Mouse (Mus musculus) kidney, adult 2 months (tissue): ENCODE measurements at regions not wholly inside any gene's neighbourhood (a gene's known extent, or its start where the extent isn't known, plus 50 kb on each side); places are given as distances from the start of the nearest gene placed in this dataset.
A peak's percentile ranks its signal among the peaks of the same experiment; 100 is the strongest.

Source experiments
- DNase-seq: peaks from one replicate; pipeline ENCODE4 v3.0.0; 2021
- H3K27ac ChIP-seq: fragments of 200-500 bp; 2 replicates; pipeline ENCODE4 v1.5.1; 2012; ENCODE audit warnings: low read depth, low read length, control low read depth, inconsistent platforms; ENCODE audit not compliant: insufficient read depth
- H3K27me3 ChIP-seq: fragments of 200-500 bp; replicated peaks from 2 replicates; pipeline ENCODE4 v1.6.1; 2012; ENCODE audit warnings: mild to moderate bottlenecking, moderate library complexity, low read length, inconsistent platforms; ENCODE audit not compliant: control insufficient read depth, insufficient read depth
- H3K36me3 ChIP-seq: fragments of 200-500 bp; 2 replicates; pipeline ENCODE4 v1.6.1; 2012; ENCODE audit warnings: mild to moderate bottlenecking, moderate library complexity, low read length, inconsistent platforms; ENCODE audit not compliant: control insufficient read depth, insufficient read depth
- H3K4me1 ChIP-seq: fragments of 200-500 bp; 2 replicates; pipeline ENCODE4 v1.6.1; 2011; ENCODE audit warnings: low read length; ENCODE audit not compliant: control insufficient read depth, insufficient read depth
- H3K4me3 ChIP-seq: fragments of 200-500 bp; 2 replicates; pipeline ENCODE4 v1.5.1; 2011; ENCODE audit warnings: mild to moderate bottlenecking, low read depth, low read length, control low read depth; ENCODE audit not compliant: insufficient read depth
- CTCF ChIP-seq: fragments of 200-500 bp; conservative IDR thresholded peaks from 2 replicates; pipeline ENCODE4 v1.5.1; 2011; ENCODE audit warnings: low read depth, mild to moderate bottlenecking, control low read depth, low read length, moderate library complexity, mixed read lengths; ENCODE audit not compliant: insufficient read depth, insufficient read length
- POLR2A ChIP-seq: fragments of 200-500 bp; IDR thresholded peaks from one replicate; pipeline ENCODE4 v1.6.1; 2011; ENCODE audit warnings: low read depth, low read length, control low read depth
- WGBS: fragments of 180-500 bp; shearing (Covaris S2); methylation state at CpG from one replicate; pipeline ENCODE4 v1.1.7; 2018; 5-methylcytosine and 5-hydroxymethylcytosine counted together

DNA sequence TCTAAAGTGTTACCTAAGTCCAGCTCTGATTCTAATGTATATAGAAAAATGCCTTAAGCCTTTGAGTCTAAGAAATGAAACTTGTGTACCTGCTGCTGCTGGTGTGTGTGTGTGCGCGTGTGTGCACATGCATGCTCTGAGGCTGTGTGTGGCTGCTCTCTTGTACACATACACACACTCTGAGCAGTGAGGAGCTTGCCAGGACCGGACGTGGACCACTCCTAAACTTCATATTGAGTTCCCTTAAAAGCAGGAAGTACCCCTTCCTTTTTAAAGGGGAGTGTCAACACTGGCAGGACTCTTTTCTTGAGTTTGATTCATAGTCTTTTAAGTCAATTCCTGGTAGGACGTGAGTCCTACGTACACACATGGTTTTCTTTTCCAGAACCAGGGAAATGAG lies 251.4 kb upstream of the Adamts9 start:
- Histone ChIP-seq H3K27ac (no peak overlapping the region), H3K4me3 (no peak overlapping the region), H3K27me3 (no peaks in the 10 kb centered on the region), H3K4me1 (no peaks in the 10 kb centered on the region), H3K36me3 (no peaks in the 10 kb centered on the region)
- 78% methylated on average over 6 of the region's 6 CpGs for WGBS
- TF ChIP-seq POLR2A (no peak), CTCF (no peak)
- DNase-seq = peak; percentile 13

- no peak for DNase-seq
- H3K27me3 ChIP-seq = no peaks in the 10 kb centered on the region
- no peak overlapping the region for H3K4me3 ChIP-seq
- 50% methylated on average over 2 of the region's 2 CpGs for WGBS
- H3K36me3 ChIP-seq = no peaks in the 10 kb centered on the region
- H3K27ac ChIP-seq = no peak overlapping the region
- H3K4me1 ChIP-seq = no peaks in the 10 kb centered on the region
- no peak for TF ChIP-seq POLR2A
- TF ChIP-seq CTCF = no peak
These were observed 249.7 kb upstream of the Adamts9 start for GRCm38 (mm10) chr6:93192980-93193379.

DNA sequence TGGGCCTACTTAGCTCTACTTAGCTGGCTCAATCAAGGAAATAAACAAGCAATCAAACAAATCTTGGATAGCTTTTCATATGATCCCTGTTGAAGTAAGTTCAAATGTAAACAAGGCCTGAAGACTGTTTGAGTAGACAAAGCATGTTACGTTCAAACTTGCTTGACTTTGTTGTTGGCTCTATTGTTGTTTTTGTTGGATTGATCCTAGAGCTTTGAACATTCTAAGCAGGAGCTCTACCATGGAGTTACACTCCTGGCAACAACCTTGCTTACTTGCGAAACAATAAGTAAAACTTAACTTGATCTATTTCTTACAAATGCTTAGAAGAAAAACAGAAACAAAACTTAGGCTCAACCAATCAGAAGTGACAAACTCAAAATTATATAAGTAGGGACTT lies 247.7 kb upstream of the Adamts9 start:
- DNase-seq = no peak
- H3K27ac ChIP-seq = no peak overlapping the region
- 91% methylated on average over 2 of the region's 2 CpGs for WGBS
- no peaks in the 10 kb centered on the region for H3K36me3 ChIP-seq
- no peaks in the 10 kb centered on the region for H3K27me3 ChIP-seq
- no peaks in the 10 kb centered on the region for H3K4me1 ChIP-seq
- H3K4me3 ChIP-seq = no peak overlapping the region
- TF ChIP-seq POLR2A (no peak), CTCF (no peak)

- Histone ChIP-seq H3K4me3 (no peak overlapping the region), H3K36me3 (no peaks in the 10 kb centered on the region), H3K27me3 (no peaks in the 10 kb centered on the region), H3K27ac (no peak overlapping the region), H3K4me1 (0 out of 2 replicates have a peak, but pooled peaks cover 3% of the 10 kb centered on the region)
- no peak for TF ChIP-seq CTCF
- TF ChIP-seq POLR2A = no peak
- no peak for DNase-seq
- 80% methylated on average over 5 of the region's 5 CpGs for WGBS
These were observed 225.2 kb upstream of the Adamts9 start for GRCm38 (mm10) chr6:93168526-93168925.

GRCm38 (mm10) chr6:93167281-93167680 lies 224.0 kb upstream of the Adamts9 start:
- Histone ChIP-seq H3K4me1 (0 out of 2 replicates have a peak, but pooled peaks cover 3% of the 10 kb centered on the region), H3K4me3 (no peak overlapping the region), H3K27me3 (no peaks in the 10 kb centered on the region), H3K36me3 (no peaks in the 10 kb centered on the region), H3K27ac (no peak overlapping the region)
- peak; percentile 36 for DNase-seq
- TF ChIP-seq CTCF = no peak
- no peak for TF ChIP-seq POLR2A
- WGBS = 37% methylated on average over 7 of the region's 7 CpGs

- no peak overlapping the region for H3K27ac ChIP-seq
- no peak for DNase-seq
- no peak overlapping the region for H3K4me3 ChIP-seq
- H3K36me3 ChIP-seq = no peaks in the 10 kb centered on the region
- TF ChIP-seq POLR2A (no peak), CTCF (no peak)
- H3K4me1 ChIP-seq = no peaks in the 10 kb centered on the region
- H3K27me3 ChIP-seq = no peaks in the 10 kb centered on the region
- 66% methylated on average over 4 of the region's 4 CpGs for WGBS
These were observed 222.7 kb upstream of the Adamts9 start for GRCm38 (mm10) chr6:93165942-93166341.

DNA sequence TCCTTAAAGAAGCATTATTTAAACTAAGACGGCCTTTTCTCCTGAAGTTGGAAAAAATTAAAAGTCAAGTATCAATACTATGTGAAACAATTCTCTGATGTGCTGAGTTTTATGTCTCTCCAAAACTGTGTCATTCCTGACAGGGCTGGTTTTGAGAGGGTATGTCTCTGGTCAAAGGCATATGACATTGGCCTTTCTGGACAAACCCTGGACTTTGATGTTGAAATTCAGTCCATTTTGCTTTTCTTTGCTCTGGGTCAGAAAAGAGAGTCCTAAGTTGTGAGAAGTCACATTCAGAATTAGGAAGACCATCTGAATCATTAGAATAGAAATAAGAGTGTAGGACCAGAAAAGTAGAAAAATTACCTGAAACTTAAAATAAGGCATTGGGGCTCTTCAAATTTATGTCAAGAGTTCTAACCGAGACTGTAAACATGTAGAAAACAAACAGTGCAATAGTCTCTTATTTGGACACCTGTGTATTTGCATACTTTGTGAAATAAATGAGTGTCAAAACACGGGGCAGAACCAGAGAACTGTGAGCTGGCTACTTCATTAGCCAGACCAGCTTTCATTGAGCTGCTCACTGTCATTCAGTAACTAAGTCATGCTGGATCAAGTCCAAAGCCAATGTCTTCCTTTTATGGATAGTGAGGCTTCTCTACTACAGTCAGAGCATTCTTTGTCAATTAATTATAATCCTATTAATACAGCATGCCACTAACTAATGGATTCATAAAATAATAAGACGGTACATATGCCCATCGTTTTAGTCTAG lies 209.3 kb upstream of the Adamts9 start:
- no peak overlapping the region for H3K4me3 ChIP-seq
- H3K27me3 ChIP-seq = no peaks in the 10 kb centered on the region
- H3K4me1 ChIP-seq = no peaks in the 10 kb centered on the region
- H3K27ac ChIP-seq = no peak overlapping the region
- no peak for TF ChIP-seq CTCF
- TF ChIP-seq POLR2A = no peak
- H3K36me3 ChIP-seq = no peaks in the 10 kb centered on the region
- 65% methylated on average over 5 of the region's 5 CpGs for WGBS
- peak; percentile 79 for DNase-seq
